In the genomic region with DNA sequence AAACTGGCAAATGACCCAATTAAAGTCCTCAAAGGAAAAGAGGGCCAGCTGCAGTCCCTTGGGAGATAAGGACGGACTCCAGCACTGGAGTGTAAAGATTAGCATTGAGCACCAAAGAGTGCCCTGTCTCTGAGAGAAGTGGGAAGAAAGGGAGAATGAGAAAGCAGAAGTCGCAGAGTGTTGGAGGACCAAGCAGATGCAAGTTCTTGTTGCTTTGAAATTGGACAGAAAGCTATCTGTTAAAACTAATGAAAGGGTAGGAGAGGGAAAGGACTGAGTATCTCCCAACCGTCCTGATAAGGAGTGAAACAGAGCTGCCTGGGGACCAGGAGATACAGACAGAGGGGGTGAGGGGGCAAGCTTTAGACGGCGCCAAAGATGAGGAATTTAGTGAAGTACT, we compare ENCODE assay signal across 31 mouse cellular contexts. TPM values are rescaled to one million over a fixed set of nuclear protein-coding genes. Genes with fewer than 3 reads are reported as not detected.
DNase-seq lines count a peak whose midpoint lies in the region; ATAC-seq and TF ChIP-seq lines count a peak whose summit lies in the region.
"Had no signal": no experiment of that assay in that cellular context is flagged by ENCODE, and none has a peak within 500 bp of the region (broad histone marks: within the 10 kb centered on the region; RNA-seq: fewer than 3 reads in every experiment).

No protein-coding gene starts in this region.

- no peaks in the 10 kb centered on the region for H3K9me3 ChIP-seq in G1E (replicated peaks)
- H3K9me3 ChIP-seq in liver, embryonic 12.5 days (replicated peaks): no peaks in the 10 kb centered on the region
- no peaks in the 10 kb centered on the region for H3K9me3 ChIP-seq in liver, postnatal 0 days (ENCODE audit: low read length)
- H3K9me3 ChIP-seq in kidney, embryonic 16.5 days (ENCODE audit: low read length): no peaks in the 10 kb centered on the region
- H3K9me3 ChIP-seq in heart, embryonic 12.5 days (replicated peaks): no peaks in the 10 kb centered on the region
- no peaks in the 10 kb centered on the region for H3K9me3 ChIP-seq in hindbrain, embryonic 14.5 days (ENCODE audit: control insufficient read depth, low read length)
- H3K9me3 ChIP-seq: heart, embryonic 13.5 days; limb, embryonic 10.5 days; limb, embryonic 15.5 days; lung, embryonic 15.5 days; megakaryocyte, embryonic 14.5 days; stomach, embryonic 15.5 days had no signal

- DNase-seq in G1E (ENCODE audit: low spot score): no peak
- no peak for DNase-seq in liver, postnatal 0 days
- no peak for DNase-seq in urinary bladder, postnatal 36 days (ENCODE audit: low spot score in 2 of 2)
- DNase-seq in hindbrain, embryonic 14.5 days (ENCODE audit: low spot score): no peak
- DNase-seq: adrenal gland, postnatal 14 days; cerebellum, adult 11-12 months; cerebellum, postnatal 10 days; gastrocnemius, adult 2 months; gastrocnemius, postnatal 36 days; heart, adult 2 months; heart, postnatal 10 days; kidney, adult 8-10 months; kidney, postnatal 10 days; layer of hippocampus, postnatal 36 days; lung, postnatal 36 days; midbrain, embryonic 14.5 days; retina, postnatal 1 day; right cerebral cortex, postnatal 25 days had no signal

- peak overlapping the region; percentile 44 for H3K4me2 ChIP-seq in liver, embryonic 12.5 days
- H3K4me2 ChIP-seq in liver, postnatal 0 days (ENCODE audit: low read depth, low read length): no peak overlapping the region
- H3K4me2 ChIP-seq in kidney, embryonic 16.5 days (replicated peaks; ENCODE audit: low read depth, low read length): no peak overlapping the region
- no peak overlapping the region for H3K4me2 ChIP-seq in heart, embryonic 12.5 days
- H3K4me2 ChIP-seq in hindbrain, embryonic 14.5 days (replicated peaks): no peak overlapping the region
- H3K4me2 ChIP-seq: heart, embryonic 13.5 days; limb, embryonic 15.5 days; lung, embryonic 15.5 days; stomach, embryonic 15.5 days had no signal

- peaks cover 2% of the 10 kb centered on the region; the same call in 1 of the 2 replicates for H3K4me1 ChIP-seq in G1E (ENCODE audit: insufficient read depth, low read depth, low read length)
- H3K4me1 ChIP-seq in liver, embryonic 12.5 days: peaks cover 16% of the 10 kb centered on the region
- no peaks in the 10 kb centered on the region for H3K4me1 ChIP-seq in liver, postnatal 0 days (ENCODE audit: insufficient read depth)
- no peaks in the 10 kb centered on the region for H3K4me1 ChIP-seq in kidney, embryonic 16.5 days (ENCODE audit: insufficient read depth, low read length)
- peaks cover 4% of the 10 kb centered on the region for H3K4me1 ChIP-seq in heart, embryonic 12.5 days (replicated peaks)
- H3K4me1 ChIP-seq in hindbrain, embryonic 14.5 days (replicated peaks; ENCODE audit: control insufficient read depth, insufficient read depth, low read length): no peaks in the 10 kb centered on the region
- H3K4me1 ChIP-seq: limb, embryonic 10.5 days; limb, embryonic 15.5 days; lung, embryonic 15.5 days; stomach, embryonic 15.5 days had no signal

- H3K36me3 ChIP-seq in G1E (replicated peaks): no peaks in the 10 kb centered on the region
- no peaks in the 10 kb centered on the region for H3K36me3 ChIP-seq in liver, embryonic 12.5 days
- no peaks in the 10 kb centered on the region for H3K36me3 ChIP-seq in liver, postnatal 0 days (replicated peaks; ENCODE audit: insufficient read depth, low read length)
- H3K36me3 ChIP-seq in kidney, embryonic 16.5 days (ENCODE audit: insufficient read depth, low read length): no peaks in the 10 kb centered on the region
- 0 out of 2 replicates have a peak, but pooled peaks cover 1% of the 10 kb centered on the region for H3K36me3 ChIP-seq in heart, embryonic 12.5 days
- no peaks in the 10 kb centered on the region for H3K36me3 ChIP-seq in hindbrain, embryonic 14.5 days (replicated peaks; ENCODE audit: control insufficient read depth, insufficient read depth)
- H3K36me3 ChIP-seq: limb, embryonic 15.5 days; lung, embryonic 15.5 days; stomach, embryonic 15.5 days had no signal

- H3K4me3 ChIP-seq in G1E (ENCODE audit: low read depth, low read length): no peak overlapping the region
- H3K4me3 ChIP-seq in liver, embryonic 12.5 days: no peak overlapping the region
- H3K4me3 ChIP-seq in liver, postnatal 0 days (ENCODE audit: low read depth, low read length): no peak overlapping the region
- no peak overlapping the region for H3K4me3 ChIP-seq in kidney, embryonic 16.5 days (ENCODE audit: low read length)
- H3K4me3 ChIP-seq in heart, embryonic 12.5 days: no peak overlapping the region
- no peak overlapping the region for H3K4me3 ChIP-seq in hindbrain, embryonic 14.5 days (replicated peaks; ENCODE audit: low read length)
- H3K4me3 ChIP-seq: gastrocnemius, adult 2 months; heart, adult 2 months; heart, embryonic 13.5 days; limb, embryonic 10.5 days; limb, embryonic 15.5 days; lung, embryonic 15.5 days; megakaryocyte, embryonic 14.5 days; stomach, embryonic 15.5 days had no signal

- H3K27me3 ChIP-seq in G1E (ENCODE audit: insufficient read depth, low read length): no peaks in the 10 kb centered on the region
- H3K27me3 ChIP-seq in liver, embryonic 12.5 days (replicated peaks): no peaks in the 10 kb centered on the region
- no peaks in the 10 kb centered on the region for H3K27me3 ChIP-seq in liver, postnatal 0 days (ENCODE audit: insufficient read depth, low read length)
- H3K27me3 ChIP-seq in kidney, embryonic 16.5 days (ENCODE audit: insufficient read depth, low read length): no peaks in the 10 kb centered on the region; the same call in 1 of the 2 replicates
- H3K27me3 ChIP-seq in heart, embryonic 12.5 days (replicated peaks): no peaks in the 10 kb centered on the region
- no peaks in the 10 kb centered on the region for H3K27me3 ChIP-seq in hindbrain, embryonic 14.5 days (ENCODE audit: control insufficient read depth, insufficient read depth, low read length)
- H3K27me3 ChIP-seq: CH12.LX; heart, embryonic 13.5 days; lung, embryonic 15.5 days; megakaryocyte, embryonic 14.5 days; stomach, embryonic 15.5 days had no signal

- TF ChIP-seq EP300 in liver, postnatal 0 days (IDR thresholded peaks at IDR 0.05; ENCODE audit: low read depth): no peak

- peak overlapping the region; percentile 22; the same call in 1 of the 2 replicates for H3K9ac ChIP-seq in liver, embryonic 12.5 days
- no peak overlapping the region for H3K9ac ChIP-seq in liver, postnatal 0 days (replicated peaks)
- no peak overlapping the region for H3K9ac ChIP-seq in kidney, embryonic 16.5 days (replicated peaks; ENCODE audit: low read length)
- no peak overlapping the region for H3K9ac ChIP-seq in heart, embryonic 12.5 days
- no peak overlapping the region for H3K9ac ChIP-seq in hindbrain, embryonic 14.5 days
- H3K9ac ChIP-seq: heart, embryonic 13.5 days; limb, embryonic 15.5 days; lung, embryonic 15.5 days; stomach, embryonic 15.5 days had no signal

- no peak for TF ChIP-seq CTCF in G1E (IDR thresholded peaks at IDR 0.05; ENCODE audit: low read depth, low read length)
- TF ChIP-seq CTCF in liver, postnatal 0 days (IDR thresholded peaks at IDR 0.05; ENCODE audit: low read depth): no peak

- H3K27ac ChIP-seq in liver, embryonic 12.5 days: peak overlapping the region; percentile 60; the same call in 1 of the 2 replicates
- no peak overlapping the region for H3K27ac ChIP-seq in liver, postnatal 0 days (ENCODE audit: low read depth)
- H3K27ac ChIP-seq in kidney, embryonic 16.5 days (ENCODE audit: low read length): no peak overlapping the region
- no peak overlapping the region for H3K27ac ChIP-seq in heart, embryonic 12.5 days (ENCODE audit: poor library complexity, severe bottlenecking)
- no peak overlapping the region for H3K27ac ChIP-seq in hindbrain, embryonic 14.5 days
- H3K27ac ChIP-seq: gastrocnemius, adult 2 months; heart, adult 2 months; heart, embryonic 13.5 days; limb, embryonic 10.5 days; limb, embryonic 15.5 days; lung, embryonic 15.5 days; stomach, embryonic 15.5 days had no signal

- 21% methylated on average over 5 of the region's 5 CpGs for WGBS in liver, embryonic 12.5 days (ENCODE audit: insufficient replicate concordance)
- 56% methylated on average over 5 of the region's 5 CpGs for WGBS in liver, postnatal 0 days (ENCODE audit: insufficient replicate concordance)
- WGBS in kidney, embryonic 16.5 days: 81% methylated on average over 5 of the region's 5 CpGs
- 36% methylated on average over 5 of the region's 5 CpGs for WGBS in heart, embryonic 12.5 days
- WGBS in hindbrain, embryonic 14.5 days: 83% methylated on average over 5 of the region's 5 CpGs

- ATAC-seq in G1E (ENCODE audit: extremely low read depth, insufficient number of reproducible peaks, low FRiP score, poor library complexity, severe bottlenecking): peak; percentile 40; the same call in 1 of the 2 replicates
- peak; percentile 67 for ATAC-seq in erythroblast, adult 5-6 weeks (replicated peaks; ENCODE audit: low FRiP score, poor library complexity, severe bottlenecking)
- peak; percentile 90 for ATAC-seq in liver, embryonic 12.5 days
- peak; percentile 49 for ATAC-seq in liver, postnatal 0 days
- no peak for ATAC-seq in kidney, embryonic 16.5 days (ENCODE audit: low FRiP score, low TSS enrichment)
- ATAC-seq in heart, embryonic 12.5 days (ENCODE audit: insufficient number of reproducible peaks, low FRiP score): no peak
- no peak for ATAC-seq in hindbrain, embryonic 14.5 days (ENCODE audit: low FRiP score)
- ATAC-seq: forebrain, embryonic 16.5 days; hindbrain, embryonic 16.5 days had no signal

RNA-seq across cellular contexts. Expression of gene Rbm41, which starts 16.3 kb away (rescaled TPM):
- total RNA-seq in G1E (2014; fragmentation: Nextera tagmentation): 19.2 and 19.3 TPM in 2 replicates
- 6.5 and 8.1 TPM in 2 replicates for total RNA-seq in G1E (2017)
- polyA plus RNA-seq in G1E (2012): 0.12 and 0.14 TPM in 2 replicates
- total RNA-seq in erythroblast, adult 5-6 weeks (2015; ENCODE audit: low replicate concordance): 5.6 and 16.9 TPM in 2 replicates
- total RNA-seq in erythroblast, adult 5-6 weeks (2017; ENCODE audit: low replicate concordance): 10.7 and 14.5 TPM in 2 replicates
- 2.2 and 2.8 TPM in 2 replicates for polyA plus RNA-seq in liver, embryonic 12.5 days (2016; fragmentation: Nextera tagmentation; extraction: Ambion mirVana)
- polyA plus RNA-seq in liver, postnatal 0 days (2015; fragmentation: Nextera tagmentation; extraction: Ambion mirVana): 0.67 and 0.90 TPM in 2 replicates
- polyA plus RNA-seq in kidney, embryonic 16.5 days (2015; fragmentation: Nextera tagmentation; extraction: Ambion mirVana): 4.2 and 4.7 TPM in 2 replicates
- polyA plus RNA-seq in heart, embryonic 12.5 days (2016; fragmentation: Nextera tagmentation; extraction: Ambion mirVana): 6.1 and 8.4 TPM in 2 replicates
- polyA plus RNA-seq in hindbrain, embryonic 14.5 days (2014; fragmentation: Nextera tagmentation; extraction: Ambion mirVana): 7.4 and 8.3 TPM in 2 replicates

Comparison
In these comparisons a context has a peak if more than half of its experiments do, and no peak if none do; other contexts are left out.
1. ATAC-seq: peak in G1E (single experiment), erythroblast, adult 5-6 weeks (single experiment), liver, embryonic 12.5 days (single experiment) and liver, postnatal 0 days (single experiment); none in kidney, embryonic 16.5 days (single experiment), heart, embryonic 12.5 days (single experiment) and hindbrain, embryonic 14.5 days (single experiment).